Mouse (Mus musculus) C2C12 (cell line): ENCODE results near the gene H2-DMb2.

Experiments
- CEBPB ChIP-seq: IDR thresholded peaks from one replicate; pipeline ENCODE4 v1.6.1; 2011; ENCODE audit warnings: low read depth, mild to moderate bottlenecking, control low read depth, moderate library complexity
- CTCF ChIP-seq: IDR thresholded peaks from one replicate; pipeline ENCODE4 v1.5.1; 2011; ENCODE audit not compliant: control insufficient read depth, insufficient read depth, insufficient read length
- FOSL1 ChIP-seq: IDR thresholded peaks from one replicate; pipeline ENCODE4 v1.8.0; 2011; ENCODE audit warnings: mild to moderate bottlenecking, low read length; ENCODE audit not compliant: poor library complexity, insufficient read depth, severe bottlenecking
- MAX ChIP-seq: IDR thresholded peaks from one replicate; pipeline ENCODE4 v1.6.1; 2011; ENCODE audit warnings: mild to moderate bottlenecking, control low read depth
- MYOD1 ChIP-seq: IDR thresholded peaks from one replicate; pipeline ENCODE4 v1.6.1; 2011; ENCODE audit warnings: low read depth; ENCODE audit not compliant: control insufficient read depth, insufficient read length
- MYOG ChIP-seq: IDR thresholded peaks from one replicate; pipeline ENCODE4 v1.6.1; 2011; ENCODE audit not compliant: control insufficient read depth, insufficient read length; ENCODE audit errors: extremely low read depth
- USF1 ChIP-seq: IDR thresholded peaks from one replicate; pipeline ENCODE4 v1.6.1; 2011; ENCODE audit warnings: low read depth, mild to moderate bottlenecking, control low read depth, moderate library complexity

DNA sequence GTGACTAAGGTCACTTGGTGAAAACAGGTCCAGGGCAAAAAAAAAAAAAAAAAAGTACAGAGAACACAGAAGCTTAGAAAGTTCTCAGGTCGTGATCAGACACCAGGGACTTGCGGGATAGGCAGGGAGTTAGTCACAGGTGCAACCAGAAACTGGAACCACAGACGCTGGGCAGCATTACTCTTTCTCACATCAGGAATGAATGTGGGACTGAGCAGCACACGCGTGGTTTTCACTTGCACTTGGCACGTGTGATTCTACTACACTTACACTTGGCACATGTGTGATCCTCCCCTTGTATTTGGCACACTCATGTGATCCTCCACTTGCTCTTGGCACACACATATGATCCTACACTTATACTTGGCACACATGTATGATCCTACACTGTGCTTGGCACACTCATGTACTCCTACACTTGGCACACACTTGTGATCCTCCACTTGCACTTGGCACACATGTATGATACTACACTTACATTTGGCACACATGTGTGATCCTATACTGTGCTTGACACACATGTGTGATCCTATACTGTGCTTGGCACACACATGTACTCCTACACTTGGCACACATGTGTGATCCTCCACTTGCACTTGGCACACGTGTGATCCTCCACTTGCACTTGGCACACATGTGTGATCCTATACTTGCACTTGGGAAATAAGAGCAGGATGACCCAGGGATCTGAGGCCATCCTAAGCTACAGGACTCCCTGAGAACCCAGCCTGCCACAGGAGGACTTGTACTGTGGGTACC is 35.8 kb upstream of the H2-DMb2 start:
- TF ChIP-seq CTCF (no peak), USF1 (no peak), CEBPB (no peak), FOSL1 (no peak), MAX (no peak), MYOD1 (no peak), MYOG (no peak)
